Mouse (Mus musculus): Measurements from ENCODE around the gene Vmn1r163.
"Not testable (repeated sequence)": the region's sequence is repeated elsewhere in the genome, so short reads cannot be mapped to it uniquely, and the experiment has no call there.

Vmn1r163 gene

DNA sequence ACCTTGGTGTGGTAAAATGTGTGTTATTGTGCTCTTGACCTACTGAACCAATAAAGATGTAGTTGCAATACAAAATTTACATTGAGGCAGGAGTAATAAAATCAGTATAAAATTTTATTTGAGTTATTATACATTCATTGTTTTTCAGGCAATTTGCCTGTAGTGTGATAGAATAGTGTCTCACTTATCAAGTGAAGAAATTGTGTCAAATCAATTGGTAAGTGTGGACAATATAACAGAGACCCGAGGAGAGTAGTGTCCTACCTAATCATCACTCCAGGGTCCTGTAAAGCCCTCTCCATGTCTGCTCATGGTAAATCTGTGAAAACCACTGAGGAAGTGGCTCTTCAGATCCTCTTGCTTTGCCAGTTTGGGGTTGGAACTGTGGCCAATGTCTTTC is at the start of gene Vmn1r163:
Vmn1r163 (plus strand) TSS at position 301 of the 400 bp plus-strand sequence.
- DNase-seq, result not testable (repeated sequence)

DNA sequence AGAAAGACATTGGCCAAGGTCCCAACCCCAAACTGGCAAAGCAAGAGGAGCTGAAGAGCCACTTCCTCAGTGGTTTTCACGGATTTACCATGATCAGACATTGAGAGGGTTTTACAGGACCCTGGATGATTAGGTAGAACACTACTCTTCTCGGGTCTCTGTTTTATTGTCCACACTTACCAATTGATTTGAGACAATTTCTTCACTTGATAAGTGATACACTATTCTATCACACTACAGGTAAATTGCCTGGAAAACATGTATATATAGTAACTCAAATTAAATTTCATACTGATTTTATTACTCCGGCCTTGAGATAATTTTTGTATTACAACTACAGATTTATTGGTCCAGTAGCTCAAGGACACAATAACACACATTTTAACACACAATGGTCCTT is 35.5 kb upstream of the Vmn1r163 start, which contains the start of gene Gm4216:
Gm4216 (minus strand) TSS at position 101 of the 400 bp plus-strand sequence.
- not testable (repeated sequence) for DNase-seq

DNA sequence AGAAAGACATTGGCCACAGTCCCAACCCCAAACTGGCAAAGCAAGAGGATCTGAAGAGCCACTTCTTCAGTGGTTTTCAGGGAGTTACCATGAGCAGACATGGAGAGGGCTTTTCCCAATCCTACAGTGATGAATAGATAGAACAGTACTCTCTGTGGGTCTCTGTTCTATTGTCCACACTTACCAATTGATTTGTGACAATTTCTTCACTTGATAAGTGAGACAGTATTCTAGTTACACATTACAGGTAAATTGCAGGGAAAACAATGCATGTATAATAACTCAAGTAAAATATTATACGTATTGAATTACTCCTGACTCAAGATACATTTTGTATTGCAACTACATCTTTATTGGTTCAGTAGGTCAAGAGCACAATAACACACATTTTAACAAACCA is 12.0 kb downstream of the Vmn1r163 start, which contains the start of gene Gm8720:
Gm8720 (minus strand) TSS at position 101 of the 400 bp plus-strand sequence.
- not testable (repeated sequence) for DNase-seq

Measured in kidney, adult 18-20 months (tissue).